Mouse (Mus musculus) gastrocnemius, postnatal 36 days (tissue): ENCODE data around the gene Mis18a. TPM values are rescaled to one million over a fixed set of nuclear protein-coding genes. Genes with fewer than 3 reads are reported as not detected.

Experiments used
- DNase-seq, 2 experiments: peaks; one replicate each; pipeline ENCODE4 v3.0.0; 2022
- intact Hi-C: fragments of 180-260 bp; cut with DNase I; formaldehyde crosslinking; loops from one replicate; pipeline ENCODE4 v1.15.1; 2025
- long read RNA-seq, 2 experiments: library from polyadenylated mRNA; stranded (forward); transcript quantifications; one replicate each; pipeline ENCODE4 v2.0.0; 2021
- total RNA-seq, 2 experiments: library from RNA; stranded (reverse); gene quantifications; 2 replicates each; pipeline ENCODE4 v1.2.3; 2021

Gene Mis18a
- 1 to 10 TPM; 1.0 to 1.2 TPM for total RNA-seq
- long read RNA-seq, experiment 1, result 0 reads
- long read RNA-seq, experiment 2, result 0 reads

- intact Hi-C loops, result no loop called here
- peak; percentile 92 to 93 for DNase-seq
These were observed at the start of gene Mis18a for GRCm38 (mm10) chr16:90727233-90728115. TSS of gene Mis18a (minus strand) at chr16:90727404.

GRCm38 (mm10) chr16:90775946-90776520 lies 48.8 kb upstream of the Mis18a start:
- no peak for DNase-seq
- intact Hi-C loops, result no loop called here

GRCm38 (mm10) chr16:90774646-90775045 lies 47.4 kb upstream of the Mis18a start:
- no peak for DNase-seq
- intact Hi-C loops, result no loop called here

GRCm38 (mm10) chr16:90774216-90774615 lies 47.0 kb upstream of the Mis18a start:
- intact Hi-C loops, result no loop called here
- no peak for DNase-seq

- intact Hi-C loops, result no loop called here
These were observed 39.8 kb upstream of the Mis18a start for GRCm38 (mm10) chr16:90766919-90767454.

GRCm38 (mm10) chr16:90765195-90765877 lies 38.1 kb upstream of the Mis18a start:
- DNase-seq, result peak in 1 of 2 experiments; percentile 16
- intact Hi-C loops, result no loop called here

More at GRCm38 (mm10) chr16:90766919-90767454, 39.8 kb upstream of the Mis18a start:
- no peak for DNase-seq

- intact Hi-C loops, result no loop called here
These were observed 33.3 kb upstream of the Mis18a start for GRCm38 (mm10) chr16:90760515-90760914.

GRCm38 (mm10) chr16:90759335-90759734 lies 32.1 kb upstream of the Mis18a start:
- DNase-seq, result no peak
- intact Hi-C loops, result no loop called here

More at GRCm38 (mm10) chr16:90760515-90760914, 33.3 kb upstream of the Mis18a start:
- DNase-seq, result no peak

- no peak for DNase-seq
- intact Hi-C loops, result no loop called here
These were observed 26.3 kb upstream of the Mis18a start for GRCm38 (mm10) chr16:90753386-90753941.

GRCm38 (mm10) chr16:90748169-90748568 lies 21.0 kb upstream of the Mis18a start:
- no peak for DNase-seq
- intact Hi-C loops, result no loop called here

GRCm38 (mm10) chr16:90747143-90747542 lies 19.9 kb upstream of the Mis18a start:
- no peak for DNase-seq
- intact Hi-C loops, result no loop called here

GRCm38 (mm10) chr16:90738092-90738956 lies 11.1 kb upstream of the Mis18a start, which contains the start of gene Mrap:
TSS of gene Mrap (plus strand) at chr16:90738207.
- intact Hi-C loops, result no loop called here
- no peak for DNase-seq

GRCm38 (mm10) chr16:90736672-90737270 lies 9.6 kb upstream of the Mis18a start:
- intact Hi-C loops, result no loop called here

GRCm38 (mm10) chr16:90735611-90736010 lies 8.4 kb upstream of the Mis18a start:
- no peak for DNase-seq
- intact Hi-C loops, result no loop called here

More at GRCm38 (mm10) chr16:90736672-90737270, 9.6 kb upstream of the Mis18a start:
- no peak for DNase-seq

GRCm38 (mm10) chr16:90726600-90727227 lies 490 bp downstream of the Mis18a start:
- no peak for DNase-seq
- intact Hi-C loops, result no loop called here

- intact Hi-C loops, result no loop called here
- no peak for DNase-seq
These were observed 3.2 kb downstream of the Mis18a start for GRCm38 (mm10) chr16:90724051-90724450.

- no peak for DNase-seq
- intact Hi-C loops, result loop anchor here (5.0 kb wide), 1 partner anchor 388 kb away; no protein-coding TSS in a partner anchor
These were observed 16.9 kb downstream of the Mis18a start for GRCm38 (mm10) chr16:90710313-90710712.

- intact Hi-C loops, result loop anchor here (5.0 kb wide), 2 partner anchors 77 to 387 kb away; no protein-coding TSS in a partner anchor
- no peak for DNase-seq
These were observed 17.4 kb downstream of the Mis18a start for GRCm38 (mm10) chr16:90709711-90710289.
